Mouse (Mus musculus) thymus, postnatal 4 days (tissue): ENCODE measurements around the gene Adam15.
A peak's percentile ranks its signal among the peaks of the same experiment; 100 is the strongest.

Experiments used
- DNase-seq: peaks from one replicate; pipeline ENCODE4 v3.0.0; 2021

Gene Adam15

DNA sequence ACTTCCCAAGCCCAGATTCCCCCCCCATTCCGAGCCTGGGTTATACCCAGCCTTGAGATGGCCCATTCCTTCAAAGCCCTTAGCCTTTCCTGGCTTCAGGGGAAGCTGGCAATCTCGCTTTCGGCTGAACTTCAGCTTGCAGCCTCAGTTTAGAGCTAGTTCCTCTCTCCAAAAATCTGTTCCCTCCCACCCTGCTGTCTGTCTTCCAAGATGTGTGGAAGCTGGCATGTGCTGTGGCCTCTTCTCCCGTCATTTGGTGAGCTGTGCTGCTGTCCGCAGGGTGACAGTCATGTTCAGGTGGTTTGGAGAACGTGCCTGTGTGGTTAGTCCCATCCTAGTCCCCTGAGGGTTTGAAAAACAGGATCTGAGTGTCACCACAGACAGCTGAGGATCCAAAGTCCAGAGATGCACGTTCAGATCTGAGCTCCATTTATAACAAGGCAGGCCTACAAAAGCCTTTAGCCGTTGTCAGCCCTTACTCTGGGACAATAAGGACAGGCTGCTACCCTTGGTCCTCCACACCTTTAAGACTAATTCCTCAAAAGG is 54.0 kb downstream of the Adam15 start:
- no peak for DNase-seq

DNA sequence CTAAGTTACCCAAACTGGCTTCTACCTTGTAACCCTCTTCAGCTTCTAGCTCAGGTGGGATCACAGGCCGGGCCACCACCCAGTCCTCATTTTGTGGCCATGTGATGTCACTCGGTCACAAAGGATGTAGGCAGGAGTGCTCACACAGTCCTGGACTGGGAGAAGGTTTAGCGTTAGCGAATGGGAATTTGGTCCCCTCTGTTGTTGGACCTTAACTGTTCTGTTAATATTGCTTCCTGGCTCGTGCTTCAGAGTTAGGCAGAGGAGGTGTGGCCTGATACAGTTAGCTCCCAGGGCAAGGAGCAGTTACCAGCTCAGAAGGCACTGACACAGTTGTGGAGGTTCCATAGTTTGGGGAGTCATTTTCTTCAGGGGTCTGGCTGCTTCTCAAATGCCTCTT is 55.6 kb downstream of the Adam15 start:
- no peak for DNase-seq

- no peak for DNase-seq
Observed at GRCm38 (mm10) chr3:89293247-89293918, 56.4 kb downstream of the Adam15 start.

DNA sequence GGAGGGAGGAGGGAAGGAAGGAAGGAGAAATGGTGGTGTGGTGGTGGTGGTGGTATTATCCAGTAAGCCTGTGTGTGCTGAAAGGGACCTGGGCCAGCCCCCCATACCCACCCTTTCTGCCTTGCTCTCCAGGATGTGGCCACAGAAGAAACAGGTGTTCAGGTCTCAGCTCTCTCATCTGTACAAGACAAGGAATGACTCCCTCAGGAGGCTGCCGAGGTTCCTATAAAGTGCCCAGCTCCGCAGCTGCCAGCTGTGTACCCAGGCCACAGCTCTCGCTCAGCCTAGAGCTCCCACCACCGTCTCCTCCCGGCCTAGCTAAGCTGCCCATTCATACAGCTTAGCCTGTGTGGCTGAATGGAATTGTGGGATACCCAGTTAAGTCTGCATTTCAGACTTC is 57.5 kb downstream of the Adam15 start:
- DNase-seq = peak; percentile 51

DNA sequence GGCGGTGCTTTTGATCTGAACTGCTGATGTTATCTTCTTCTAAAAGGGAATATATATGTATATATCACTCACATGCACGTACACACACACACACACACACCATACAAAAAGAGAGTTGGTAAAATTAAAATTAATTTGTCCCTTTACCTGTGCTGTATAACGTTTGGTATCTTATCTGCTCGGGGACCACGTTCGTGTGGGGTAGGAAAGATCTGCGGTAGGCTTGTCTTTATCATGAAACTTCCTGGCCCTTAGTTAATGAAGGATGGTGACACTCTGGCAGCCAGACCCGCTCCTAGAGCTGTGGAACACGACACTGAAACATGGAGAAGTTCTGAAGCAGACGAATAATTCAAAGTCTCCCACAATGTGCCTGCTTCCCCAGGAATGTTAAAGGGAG is 57.9 kb downstream of the Adam15 start:
- DNase-seq = no peak
